Mouse (Mus musculus): ENCODE measurements around the gene Ddr2. TPM values are rescaled to one million over a fixed set of nuclear protein-coding genes. Genes with fewer than 3 reads are reported as not detected.

The Ddr2 gene
- polyA plus RNA-seq, 1 experiment from 2014 or later, result 8.9 TPM

Other genes with a start within 250 kb of the Ddr2 start
- gene Ccdc190, start 182.1 kb downstream of the Ddr2 start, polyA plus RNA-seq (2014; fragmentation: Nextera tagmentation; extraction: Ambion mirVana), result 3.4 and 4.7 TPM in 2 replicates
- gene Hsd17b7, start 141.5 kb downstream of the Ddr2 start, polyA plus RNA-seq (2014; fragmentation: Nextera tagmentation; extraction: Ambion mirVana), result 21.6 and 22.4 TPM in 2 replicates
- gene Uap1, start 64.2 kb upstream of the Ddr2 start, polyA plus RNA-seq (2014; fragmentation: Nextera tagmentation; extraction: Ambion mirVana), result 49.2 and 67.5 TPM in 2 replicates
- gene Uhmk1, start 104.6 kb upstream of the Ddr2 start, polyA plus RNA-seq (2014; fragmentation: Nextera tagmentation; extraction: Ambion mirVana), result 11.7 and 12.8 TPM in 2 replicates
- not detected in 2 replicates for gene Sh2d1b2, start 122.0 kb upstream of the Ddr2 start, polyA plus RNA-seq (2014; fragmentation: Nextera tagmentation; extraction: Ambion mirVana)
- not detected in 2 replicates for gene Sh2d1b1, start 166.6 kb upstream of the Ddr2 start, polyA plus RNA-seq (2014; fragmentation: Nextera tagmentation; extraction: Ambion mirVana)
- 1.7 and 2.1 TPM in 2 replicates for gene Gm7694, start 195.6 kb upstream of the Ddr2 start, polyA plus RNA-seq (2014; fragmentation: Nextera tagmentation; extraction: Ambion mirVana)
- gene Spata46, start 198.0 kb upstream of the Ddr2 start, polyA plus RNA-seq (2014; fragmentation: Nextera tagmentation; extraction: Ambion mirVana), result 0.89 and 0.96 TPM in 2 replicates